Mouse (Mus musculus) lung, adult 2 months (tissue): ENCODE data around the gene Pygl.
"Not testable (repeated sequence)": the region's sequence is repeated elsewhere in the genome, so short reads cannot be mapped to it uniquely, and the experiment has no call there.

Source experiments
- CTCF ChIP-seq: fragments of 200-500 bp; IDR thresholded peaks from 2 replicates; pipeline ENCODE4 v1.5.1; 2011; ENCODE audit warnings: mild to moderate bottlenecking, low read length, control low read depth; ENCODE audit not compliant: insufficient read depth
- POLR2A ChIP-seq: fragments of 200-500 bp; IDR thresholded peaks from 2 replicates; pipeline ENCODE4 v1.6.1; 2011; ENCODE audit warnings: low read depth, mild to moderate bottlenecking, control low read depth, low read length, borderline replicate concordance; ENCODE audit errors: extremely low read depth

DNA sequence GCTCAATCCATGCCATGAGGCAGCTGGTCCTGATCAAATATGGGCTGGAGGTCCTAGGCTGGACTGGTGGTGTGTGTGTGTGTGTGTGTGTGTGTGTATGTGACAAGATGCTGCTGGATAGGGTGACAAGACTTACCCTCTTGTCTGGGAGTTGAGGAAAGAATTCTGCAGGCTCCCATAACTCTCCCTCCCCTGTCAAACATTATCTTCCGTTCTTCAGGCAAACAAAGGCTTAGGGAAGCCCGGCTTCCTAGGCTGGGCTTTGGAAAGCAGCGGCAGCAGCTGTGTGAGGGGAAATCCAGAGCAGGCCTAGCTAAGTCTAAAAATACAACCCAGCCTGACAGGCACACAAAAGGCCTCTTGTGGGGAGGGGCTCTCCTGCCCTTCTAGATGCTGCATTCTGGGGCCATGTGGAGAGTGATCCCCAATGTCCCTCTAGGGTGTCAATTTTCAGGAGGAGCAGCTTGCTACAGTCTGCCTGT, 87.1 kb downstream of the Pygl start:
- not testable (repeated sequence) for TF ChIP-seq CTCF, POLR2A
